Mouse (Mus musculus) embryonic facial prominence, embryonic 13.5 days (tissue): ENCODE measurements around the gene Tlcd1. TPM values are rescaled to one million over a fixed set of nuclear protein-coding genes. Genes with fewer than 3 reads are reported as not detected.
A peak's percentile ranks its signal among the peaks of the same experiment; 100 is the strongest.

Source experiments
- ATAC-seq: fragments of 200-750 bp; cut with Nextera tagmentation; 2 replicates; pipeline ENCODE4 v1.8.0; 2017; ENCODE audit warnings: low read depth; ENCODE audit not compliant: insufficient number of reproducible peaks, insufficient read depth, low FRiP score, low TSS enrichment
- H3K27ac ChIP-seq: fragments of 300-500 bp; sonication (generic); 2 replicates; pipeline ENCODE4 v1.5.1; 2015; ENCODE audit warnings: moderate library complexity, mild to moderate bottlenecking, inconsistent platforms
- H3K27me3 ChIP-seq: fragments of 300-500 bp; sonication (generic); 2 replicates; pipeline ENCODE4 v1.6.1; 2015; ENCODE audit warnings: mild to moderate bottlenecking, inconsistent platforms
- H3K36me3 ChIP-seq: fragments of 300-500 bp; sonication (generic); 2 replicates; pipeline ENCODE4 v1.6.1; 2015; ENCODE audit warnings: mild to moderate bottlenecking, inconsistent platforms
- H3K4me1 ChIP-seq: fragments of 300-500 bp; sonication (generic); 2 replicates; pipeline ENCODE4 v1.6.1; 2015; ENCODE audit warnings: inconsistent platforms
- H3K4me2 ChIP-seq: fragments of 300-500 bp; sonication (generic); 2 replicates; pipeline ENCODE4 v1.6.1; 2015; ENCODE audit warnings: moderate library complexity, mild to moderate bottlenecking, inconsistent platforms
- H3K4me3 ChIP-seq: fragments of 300-500 bp; sonication (generic); 2 replicates; pipeline ENCODE4 v1.5.1; 2015; ENCODE audit warnings: mild to moderate bottlenecking, inconsistent platforms
- H3K9ac ChIP-seq: fragments of 300-500 bp; sonication (generic); 2 replicates; pipeline ENCODE4 v1.6.1; 2015; ENCODE audit warnings: mild to moderate bottlenecking, inconsistent platforms
- H3K9me3 ChIP-seq: fragments of 300-500 bp; sonication (generic); 2 replicates; pipeline ENCODE4 v1.6.1; 2016; ENCODE audit warnings: inconsistent platforms
- WGBS: fragments of 180-500 bp; shearing (Covaris S2); methylation state at CpG from one replicate; pipeline ENCODE4 v1.1.7; 2015; ENCODE audit warnings: mixed read lengths; 5-methylcytosine and 5-hydroxymethylcytosine counted together
- polyA plus RNA-seq: library from polyadenylated mRNA; unstranded; fragments of >200 nt; fragmentation: Nextera tagmentation; extraction: Ambion mirVana; gene quantifications from 2 replicates; pipeline ENCODE4 v1.2.1, GENCODE M21; 2015

The Tlcd1 gene
- polyA plus RNA-seq, 1 experiment from 2014 or later: 15.4 TPM

DNA sequence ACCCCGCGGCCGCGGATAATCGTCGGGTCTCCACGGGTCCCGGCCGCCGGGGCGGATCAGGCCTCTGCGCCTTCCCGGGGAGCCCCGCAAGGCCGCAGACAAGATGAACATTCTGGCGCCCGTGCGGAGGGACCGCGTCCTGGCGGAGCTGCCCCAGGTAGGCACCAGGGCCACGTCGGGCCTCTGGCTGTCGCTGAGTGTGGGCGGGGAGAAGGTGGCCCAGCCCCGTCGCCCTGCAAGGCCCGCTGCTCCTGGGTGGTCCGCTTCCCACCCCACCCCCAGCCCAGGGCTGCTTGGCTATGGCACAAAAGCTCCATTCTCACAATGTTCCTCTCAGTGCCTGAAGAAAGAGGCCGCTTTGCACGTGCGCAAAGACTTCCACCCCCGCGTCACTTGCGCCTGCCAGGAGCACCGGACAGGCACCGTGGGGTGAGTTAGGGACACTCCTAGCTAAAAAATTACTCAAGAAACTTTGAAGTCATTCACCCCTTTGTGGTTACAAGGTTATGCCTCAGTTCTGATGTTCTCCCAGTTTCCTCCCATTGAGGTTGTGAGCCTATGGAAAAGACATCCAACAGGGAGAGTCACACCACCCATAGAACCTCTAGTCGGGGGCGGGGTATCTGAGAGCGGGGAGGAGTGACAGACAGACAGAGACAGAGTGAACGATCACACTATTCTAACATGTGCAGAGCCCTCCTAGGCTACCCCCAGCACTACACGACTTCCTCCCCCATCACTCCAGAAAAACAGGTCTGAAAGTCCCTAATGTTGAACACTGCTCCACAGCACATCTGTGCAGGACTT lies 12.9 kb downstream of the Tlcd1 start:
- peak overlapping the region; percentile 78 for H3K4me3 ChIP-seq
- under 1% methylated on average over 42 of the region's 42 CpGs for WGBS
- H3K4me2 ChIP-seq: peak overlapping the region; percentile 71
- H3K9ac ChIP-seq: peak overlapping the region; percentile 94
- peaks cover 32% of the 10 kb centered on the region for H3K36me3 ChIP-seq
- peak; percentile 81 for ATAC-seq
- H3K9me3 ChIP-seq: no peaks in the 10 kb centered on the region
- H3K4me1 ChIP-seq: peaks cover 19% of the 10 kb centered on the region
- H3K27ac ChIP-seq: peak overlapping the region; percentile 100
- H3K27me3 ChIP-seq: no peaks in the 10 kb centered on the region

GRCm38 (mm10) chr11:78190041-78190440 lies 13.5 kb downstream of the Tlcd1 start:
- no peaks in the 10 kb centered on the region for H3K27me3 ChIP-seq
- WGBS: 51% methylated on average over 6 of the region's 6 CpGs
- peak overlapping the region; percentile 71 for H3K4me2 ChIP-seq
- H3K36me3 ChIP-seq: peaks cover 32% of the 10 kb centered on the region
- peak overlapping the region; percentile 78 for H3K4me3 ChIP-seq
- peak overlapping the region; percentile 94 for H3K9ac ChIP-seq
- no peaks in the 10 kb centered on the region for H3K9me3 ChIP-seq
- H3K4me1 ChIP-seq: peaks cover 22% of the 10 kb centered on the region
- no peak for ATAC-seq
- H3K27ac ChIP-seq: peak overlapping the region; percentile 100

DNA sequence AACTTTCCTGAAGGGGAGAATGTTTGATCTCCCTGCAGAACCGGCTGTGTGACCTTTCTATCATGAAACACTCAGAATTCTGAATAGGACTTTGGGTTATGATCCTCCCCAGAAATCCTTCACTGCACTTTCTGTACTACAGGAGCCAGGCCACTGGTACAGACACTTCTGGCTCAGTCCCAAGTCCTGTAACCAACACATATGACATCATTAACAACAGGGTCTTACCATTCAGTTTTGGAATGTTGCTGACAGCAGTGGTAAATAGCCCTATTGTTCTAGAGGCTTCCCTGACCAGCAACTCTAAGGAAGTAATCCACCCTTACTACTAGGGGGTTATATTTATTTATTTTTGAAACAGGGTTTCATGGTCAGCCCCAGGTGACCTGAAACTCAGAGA lies 16.6 kb downstream of the Tlcd1 start, which contains the start of gene Proca1:
Proca1 (plus strand) TSS at position 280 of the 400 bp plus-strand sequence.
- peaks cover 32% of the 10 kb centered on the region for H3K36me3 ChIP-seq
- H3K4me1 ChIP-seq: peaks cover 23% of the 10 kb centered on the region
- peak within 1 kb of the TSS; percentile 50 for H3K4me3 ChIP-seq
- ATAC-seq: no peak
- no peaks in the 10 kb centered on the region for H3K9me3 ChIP-seq
- H3K4me2 ChIP-seq: peak within 1 kb of the TSS; percentile 68
- no peak within 1 kb of the TSS for H3K9ac ChIP-seq
- no peak within 1 kb of the TSS for H3K27ac ChIP-seq
- no peaks in the 10 kb centered on the region for H3K27me3 ChIP-seq
- 80% methylated on average over 1 of the region's 1 CpGs for WGBS

DNA sequence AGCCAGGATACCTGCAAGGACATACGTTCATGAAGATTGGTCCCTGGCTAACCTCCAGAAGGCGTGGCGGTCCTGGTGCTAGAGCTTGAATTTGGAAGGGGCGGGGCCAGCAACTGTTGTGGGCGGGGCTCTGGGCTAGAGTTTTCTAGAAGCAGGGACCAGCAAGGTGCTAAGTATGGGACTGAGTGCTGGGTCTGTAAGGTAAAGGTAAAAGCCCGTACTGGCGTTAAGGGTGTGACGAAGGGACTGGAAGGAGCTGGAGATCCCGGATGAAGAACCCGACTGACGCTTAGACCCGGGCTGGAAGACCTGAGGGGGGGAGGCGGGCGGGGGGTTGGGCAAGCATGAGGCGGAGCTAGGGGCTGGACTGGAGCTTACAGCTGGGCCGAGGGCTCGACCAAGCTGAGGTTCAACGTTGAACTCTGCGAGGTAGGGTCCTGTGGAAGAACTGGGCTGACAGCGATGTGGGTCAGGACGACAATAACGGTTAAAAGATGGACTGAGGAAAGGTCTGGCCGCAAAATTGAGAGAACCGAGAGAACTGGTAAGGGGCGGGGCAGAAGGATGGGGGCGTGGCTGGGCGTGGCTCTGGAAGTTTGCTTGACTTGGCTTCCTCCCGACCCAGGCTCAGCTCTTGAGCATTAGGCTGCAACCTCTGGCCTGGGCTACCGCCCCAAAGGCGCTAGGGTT lies 18.0 kb downstream of the Tlcd1 start:
- Histone ChIP-seq H3K4me1 (peaks cover 22% of the 10 kb centered on the region), H3K27me3 (no peaks in the 10 kb centered on the region), H3K9me3 (no peaks in the 10 kb centered on the region), H3K4me2 (peak overlapping the region; percentile 68), H3K9ac (peak overlapping the region; percentile 64), H3K36me3 (peaks cover 32% of the 10 kb centered on the region), H3K4me3 (peak overlapping the region; percentile 50), H3K27ac (peak overlapping the region; percentile 28; the same call in 1 of the 2 replicates)
- WGBS: 2% methylated on average over 30 of the region's 30 CpGs
- peak; percentile 68; the same call in 1 of the 2 replicates for ATAC-seq

- Histone ChIP-seq H3K9me3 (no peaks in the 10 kb centered on the region), H3K27ac (no peak overlapping the region), H3K4me2 (peak overlapping the region; percentile 68), H3K27me3 (no peaks in the 10 kb centered on the region), H3K36me3 (peaks cover 31% of the 10 kb centered on the region), H3K4me3 (peak overlapping the region; percentile 50), H3K4me1 (peaks cover 14% of the 10 kb centered on the region), H3K9ac (peak overlapping the region; percentile 64)
- ATAC-seq: no peak
- 53% methylated on average over 23 of the region's 23 CpGs for WGBS
Observed at GRCm38 (mm10) chr11:78195101-78195863, 18.8 kb downstream of the Tlcd1 start.

- H3K4me2 ChIP-seq: no peak overlapping the region
- ATAC-seq: no peak
- no peak overlapping the region for H3K27ac ChIP-seq
- no peaks in the 10 kb centered on the region for H3K4me1 ChIP-seq
- H3K4me3 ChIP-seq: no peak overlapping the region
- no peak overlapping the region for H3K9ac ChIP-seq
- 95% methylated on average over 3 of the region's 3 CpGs for WGBS
- no peaks in the 10 kb centered on the region for H3K27me3 ChIP-seq
- peaks cover 45% of the 10 kb centered on the region for H3K36me3 ChIP-seq
- H3K9me3 ChIP-seq: no peaks in the 10 kb centered on the region
Observed at GRCm38 (mm10) chr11:78202372-78202771, 25.9 kb downstream of the Tlcd1 start.

DNA sequence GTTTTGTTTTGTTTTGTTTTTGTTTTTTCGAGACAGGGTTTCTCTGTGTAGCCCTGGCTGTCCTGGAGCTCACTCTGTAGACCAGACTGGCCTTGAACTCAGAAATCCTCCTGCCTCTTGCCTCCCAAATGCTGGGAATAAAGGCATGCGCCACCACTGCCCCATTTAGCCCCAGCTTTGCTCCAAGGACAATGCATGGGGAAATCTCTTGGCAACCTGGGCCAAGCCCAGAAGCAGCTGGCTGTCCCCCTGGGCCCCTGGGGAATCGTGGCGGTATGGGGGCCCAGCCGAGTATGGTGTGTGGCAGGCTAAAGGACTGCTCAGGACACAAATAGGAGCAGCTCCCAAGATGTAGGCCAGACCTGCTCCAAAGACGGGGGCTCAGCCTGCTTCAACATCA lies 27.8 kb downstream of the Tlcd1 start:
- H3K4me3 ChIP-seq: no peak overlapping the region
- 85% methylated on average over 6 of the region's 6 CpGs for WGBS
- peaks cover 64% of the 10 kb centered on the region for H3K36me3 ChIP-seq
- ATAC-seq: no peak
- H3K27me3 ChIP-seq: no peaks in the 10 kb centered on the region
- no peak overlapping the region for H3K9ac ChIP-seq
- H3K4me2 ChIP-seq: no peak overlapping the region
- no peak overlapping the region for H3K27ac ChIP-seq
- H3K9me3 ChIP-seq: no peaks in the 10 kb centered on the region
- H3K4me1 ChIP-seq: no peaks in the 10 kb centered on the region

DNA sequence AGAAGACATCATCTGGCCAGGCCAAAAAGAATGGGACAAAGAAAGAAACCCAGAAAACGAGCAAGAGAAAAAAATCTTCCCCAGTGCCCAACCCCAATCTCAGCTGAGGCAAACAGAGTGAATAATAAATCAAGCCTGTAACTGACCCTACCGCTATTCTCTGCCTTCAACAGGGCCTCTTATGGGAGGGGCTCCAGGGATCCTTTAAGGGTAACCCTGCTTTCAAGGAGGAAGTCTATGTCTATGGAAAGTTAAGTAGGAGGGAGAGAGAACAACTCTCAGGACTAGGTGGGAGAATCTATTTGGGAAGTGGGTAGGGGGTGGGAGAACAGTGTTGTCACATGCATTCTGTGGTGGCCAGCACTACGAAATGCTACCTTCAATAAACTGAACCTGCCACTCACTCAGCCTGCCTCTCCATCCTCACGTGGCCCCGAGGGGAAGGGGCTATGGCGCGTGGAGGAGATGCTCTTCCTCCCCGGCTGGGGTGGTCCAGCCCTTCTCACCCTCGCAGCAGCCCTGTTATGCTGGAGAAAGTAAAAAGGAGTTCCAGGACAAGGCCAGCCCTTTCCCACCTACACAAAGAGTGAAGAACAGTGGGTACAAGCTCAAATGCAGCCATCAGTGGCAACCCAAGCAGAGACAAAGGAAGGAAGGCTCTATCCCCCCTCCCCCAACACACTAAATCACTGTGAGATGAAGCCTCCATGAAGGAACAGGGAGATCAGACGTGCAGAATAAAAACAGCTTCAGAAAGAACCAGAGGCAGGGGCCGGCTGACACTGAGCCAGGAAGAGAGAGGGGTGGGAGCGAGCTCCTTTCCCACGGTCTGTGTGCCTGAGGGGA lies 29.1 kb downstream of the Tlcd1 start:
- H3K9me3 ChIP-seq: no peaks in the 10 kb centered on the region
- no peak overlapping the region for H3K9ac ChIP-seq
- ATAC-seq: no peak
- H3K27ac ChIP-seq: no peak overlapping the region
- peaks cover 77% of the 10 kb centered on the region for H3K36me3 ChIP-seq
- 79% methylated on average over 13 of the region's 13 CpGs for WGBS
- H3K4me3 ChIP-seq: no peak overlapping the region
- no peaks in the 10 kb centered on the region for H3K4me1 ChIP-seq
- no peak overlapping the region for H3K4me2 ChIP-seq
- no peaks in the 10 kb centered on the region for H3K27me3 ChIP-seq

- no peaks in the 10 kb centered on the region for H3K4me1 ChIP-seq
- 89% methylated on average over 7 of the region's 7 CpGs for WGBS
- peaks cover 93% of the 10 kb centered on the region for H3K36me3 ChIP-seq
- no peak overlapping the region for H3K27ac ChIP-seq
- no peaks in the 10 kb centered on the region for H3K9me3 ChIP-seq
- no peak overlapping the region for H3K4me2 ChIP-seq
- no peaks in the 10 kb centered on the region for H3K27me3 ChIP-seq
- H3K9ac ChIP-seq: no peak overlapping the region
- ATAC-seq: no peak
- no peak overlapping the region for H3K4me3 ChIP-seq
Observed at GRCm38 (mm10) chr11:78207190-78207589, 30.7 kb downstream of the Tlcd1 start.

GRCm38 (mm10) chr11:78209886-78210285 lies 33.4 kb downstream of the Tlcd1 start:
- H3K9me3 ChIP-seq: no peaks in the 10 kb centered on the region
- no peak overlapping the region for H3K4me3 ChIP-seq
- no peaks in the 10 kb centered on the region for H3K27me3 ChIP-seq
- H3K9ac ChIP-seq: no peak overlapping the region
- no peak for ATAC-seq
- 93% methylated on average over 6 of the region's 6 CpGs for WGBS
- H3K36me3 ChIP-seq: peaks cover 100% of the 10 kb centered on the region
- H3K4me2 ChIP-seq: no peak overlapping the region
- no peaks in the 10 kb centered on the region for H3K4me1 ChIP-seq
- H3K27ac ChIP-seq: no peak overlapping the region

DNA sequence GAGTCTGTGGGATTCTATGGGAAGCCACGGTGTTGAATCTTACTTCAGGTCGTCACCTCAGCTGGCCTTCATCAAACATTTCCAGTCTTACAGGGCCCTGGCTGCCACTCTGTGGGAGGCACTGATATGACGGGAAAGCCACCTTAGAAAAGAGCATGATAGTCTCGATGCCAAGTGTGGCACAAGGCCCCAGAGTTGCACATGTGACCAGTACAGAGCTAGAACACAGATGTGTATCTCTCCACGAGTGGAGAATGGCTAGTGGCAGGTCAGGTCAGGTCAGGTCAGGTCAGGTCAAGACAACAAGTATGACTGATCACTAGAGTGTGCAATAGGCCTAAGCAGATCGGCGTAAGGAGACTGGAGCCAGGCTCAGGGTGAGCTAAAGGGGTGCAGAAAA lies 34.1 kb downstream of the Tlcd1 start:
- Histone ChIP-seq H3K27ac (no peak overlapping the region), H3K4me2 (no peak overlapping the region), H3K36me3 (peaks cover 99% of the 10 kb centered on the region), H3K4me3 (no peak overlapping the region), H3K27me3 (no peaks in the 10 kb centered on the region), H3K4me1 (no peaks in the 10 kb centered on the region), H3K9ac (no peak overlapping the region), H3K9me3 (no peaks in the 10 kb centered on the region)
- 68% methylated on average over 7 of the region's 7 CpGs for whole genome bisulfite sequencing
- ATAC-seq: no peak
